Comparison of ENCODE assay signal across 8 mouse cellular contexts in the genomic region with DNA sequence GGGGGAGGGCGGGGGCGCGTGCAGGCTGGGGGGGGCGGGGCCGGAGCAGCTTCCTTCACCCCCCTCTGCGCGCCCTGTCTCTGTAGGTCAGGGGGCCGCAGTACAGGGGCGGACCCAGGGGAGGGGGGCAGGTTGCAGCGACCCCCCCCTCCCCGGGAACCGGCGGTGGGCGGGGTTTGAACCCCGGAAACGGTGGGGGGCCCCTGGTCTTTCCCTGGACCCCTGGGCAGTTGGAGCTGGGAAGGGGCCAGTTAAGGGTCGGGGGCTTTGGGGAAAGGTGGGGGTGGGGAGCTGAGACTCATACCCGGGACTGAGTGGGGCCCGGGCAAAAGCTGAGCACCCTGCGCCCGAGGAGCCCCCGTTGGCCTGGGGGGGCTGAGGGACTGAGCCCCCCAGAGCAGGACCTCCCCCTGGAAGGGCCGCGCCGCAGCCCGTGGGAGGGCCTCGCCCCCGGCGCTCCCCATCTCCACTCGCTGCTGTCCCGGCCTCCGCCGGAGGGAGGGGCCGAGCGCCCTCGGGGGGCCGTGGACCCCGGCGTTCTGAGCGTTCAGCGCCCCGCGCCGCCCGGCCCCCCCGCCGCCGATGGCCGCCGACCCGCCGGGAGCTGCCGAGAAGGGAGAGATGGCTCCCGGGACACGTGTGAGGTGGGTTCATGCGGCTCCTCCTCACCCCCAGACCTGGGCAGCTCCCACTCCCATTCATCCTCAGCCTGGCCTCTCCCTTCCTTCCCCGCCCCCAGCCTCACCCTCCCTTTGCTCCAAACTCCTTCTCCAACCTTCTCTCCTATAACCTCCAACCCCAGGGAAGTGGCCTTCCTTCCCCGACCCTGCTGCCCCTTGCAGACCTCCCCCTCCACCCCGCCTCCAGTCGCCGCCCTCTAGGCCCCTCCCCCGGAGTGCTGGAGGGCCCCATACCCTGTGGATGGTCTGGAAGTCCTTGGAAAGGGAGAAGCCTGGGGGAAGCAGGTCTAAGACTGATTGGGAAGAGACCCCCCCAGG. TPM values are rescaled to one million over a fixed set of nuclear protein-coding genes. Genes with fewer than 3 reads are reported as not detected.
DNase-seq lines count a peak whose midpoint lies in the region; ATAC-seq and TF ChIP-seq lines count a peak whose summit lies in the region.

No protein-coding gene starts in this region.

- H3K4me1 ChIP-seq in embryonic facial prominence, embryonic 13.5 days = peaks cover 27% of the 10 kb centered on the region
- peaks cover 16% of the 10 kb centered on the region for H3K4me1 ChIP-seq in hindbrain, embryonic 16.5 days (ENCODE audit: control insufficient read depth, insufficient read depth, low read depth, low read length)
- peaks cover 14% of the 10 kb centered on the region for H3K4me1 ChIP-seq in liver, embryonic 16.5 days (ENCODE audit: control insufficient read depth, low read depth, low read length)
- peaks cover 19% of the 10 kb centered on the region for H3K4me1 ChIP-seq in stomach, embryonic 15.5 days

- peaks cover 41% of the 10 kb centered on the region for H3K36me3 ChIP-seq in embryonic facial prominence, embryonic 13.5 days
- H3K36me3 ChIP-seq in hindbrain, embryonic 16.5 days (ENCODE audit: control insufficient read depth, insufficient read depth, low read length) = peaks cover 24% of the 10 kb centered on the region
- no peaks in the 10 kb centered on the region; the same call in 1 of the 2 replicates for H3K36me3 ChIP-seq in liver, embryonic 16.5 days (ENCODE audit: control insufficient read depth, insufficient read depth)
- H3K36me3 ChIP-seq in stomach, embryonic 15.5 days = peaks cover 36% of the 10 kb centered on the region

- peak overlapping the region; percentile 87 for H3K4me3 ChIP-seq in layer of hippocampus, adult 2 months
- peak overlapping the region; percentile 88 for H3K4me3 ChIP-seq in embryonic facial prominence, embryonic 13.5 days
- H3K4me3 ChIP-seq in hindbrain, embryonic 16.5 days (ENCODE audit: low read length) = peak overlapping the region; percentile 90
- peak overlapping the region; percentile 64 for H3K4me3 ChIP-seq in liver, embryonic 16.5 days (ENCODE audit: low read depth, low read length)
- peak overlapping the region; percentile 81 for H3K4me3 ChIP-seq in stomach, embryonic 15.5 days (replicated peaks)

- H3K9me3 ChIP-seq in embryonic facial prominence, embryonic 13.5 days = no peaks in the 10 kb centered on the region
- H3K9me3 ChIP-seq in hindbrain, embryonic 16.5 days (ENCODE audit: control insufficient read depth, low read length) = no peaks in the 10 kb centered on the region
- no peaks in the 10 kb centered on the region for H3K9me3 ChIP-seq in liver, embryonic 16.5 days (replicated peaks; ENCODE audit: control insufficient read depth, low read length)
- no peaks in the 10 kb centered on the region for H3K9me3 ChIP-seq in stomach, embryonic 15.5 days

- ATAC-seq in embryonic facial prominence, embryonic 13.5 days (ENCODE audit: insufficient number of reproducible peaks, insufficient read depth, low FRiP score, low TSS enrichment, low read depth) = peak; percentile 4; the same call in 1 of the 2 replicates
- no peak for ATAC-seq in hindbrain, embryonic 16.5 days
- ATAC-seq in liver, embryonic 16.5 days (ENCODE audit: low read depth) = 0 out of 2 replicates have a peak, but pooled peaks have one; percentile 0
- no peak for ATAC-seq in stomach, embryonic 15.5 days (ENCODE audit: insufficient read depth, low FRiP score, low read depth)
- ATAC-seq in frontal cortex, adult (ENCODE audit: low TSS enrichment) = no peak

- peak overlapping the region; percentile 93 for H3K9ac ChIP-seq in embryonic facial prominence, embryonic 13.5 days
- peak overlapping the region; percentile 92 for H3K9ac ChIP-seq in hindbrain, embryonic 16.5 days (ENCODE audit: low read depth, low read length)
- H3K9ac ChIP-seq in liver, embryonic 16.5 days (ENCODE audit: low read depth, low read length) = peak overlapping the region; percentile 54
- H3K9ac ChIP-seq in stomach, embryonic 15.5 days = peak overlapping the region; percentile 70

- TF ChIP-seq CTCF in layer of hippocampus, adult 2 months (conservative IDR thresholded peaks at IDR 0.05) = 0 out of 2 replicates have a peak, but pooled peaks have one; percentile 2

- peak overlapping the region; percentile 89 for H3K27ac ChIP-seq in layer of hippocampus, adult 2 months
- peak overlapping the region; percentile 92 for H3K27ac ChIP-seq in embryonic facial prominence, embryonic 13.5 days
- peak overlapping the region; percentile 90 for H3K27ac ChIP-seq in hindbrain, embryonic 16.5 days (ENCODE audit: low read depth, low read length)
- no peak overlapping the region for H3K27ac ChIP-seq in liver, embryonic 16.5 days (ENCODE audit: low read length)
- peak overlapping the region; percentile 86 for H3K27ac ChIP-seq in stomach, embryonic 15.5 days

- no peak for DNase-seq in layer of hippocampus, adult 2 months (ENCODE audit: low spot score in 2 of 2)
- no peak for DNase-seq in layer of hippocampus, adult 9-10 months (ENCODE audit: low spot score)
- DNase-seq in R1 (ENCODE audit: low read depth, low spot score) = peak; percentile 91

- H3K4me2 ChIP-seq in embryonic facial prominence, embryonic 13.5 days = peak overlapping the region; percentile 85
- H3K4me2 ChIP-seq in hindbrain, embryonic 16.5 days (ENCODE audit: low read length) = peak overlapping the region; percentile 72
- H3K4me2 ChIP-seq in liver, embryonic 16.5 days (ENCODE audit: low read depth, low read length) = peak overlapping the region; percentile 78
- H3K4me2 ChIP-seq in stomach, embryonic 15.5 days = peak overlapping the region; percentile 87

- H3K27me3 ChIP-seq in embryonic facial prominence, embryonic 13.5 days = no peaks in the 10 kb centered on the region
- no peaks in the 10 kb centered on the region for H3K27me3 ChIP-seq in hindbrain, embryonic 16.5 days (replicated peaks; ENCODE audit: control insufficient read depth, insufficient read depth, low read length)
- H3K27me3 ChIP-seq in liver, embryonic 16.5 days (ENCODE audit: control insufficient read depth, insufficient read depth, low read depth, low read length) = no peaks in the 10 kb centered on the region
- no peaks in the 10 kb centered on the region for H3K27me3 ChIP-seq in stomach, embryonic 15.5 days (replicated peaks)

- under 1% methylated on average over 46 of the region's 62 CpGs for WGBS in embryonic facial prominence, embryonic 13.5 days
- 0% methylated on average over 31 of the region's 62 CpGs for WGBS in hindbrain, embryonic 16.5 days
- 1% methylated on average over 37 of the region's 62 CpGs for WGBS in liver, embryonic 16.5 days (ENCODE audit: insufficient replicate concordance)
- WGBS in stomach, embryonic 15.5 days = 1% methylated on average over 31 of the region's 62 CpGs

RNA-seq across cellular contexts. Expression of a gene that starts 2.5 kb away (rescaled TPM):
- 10 to 100 TPM; 53.8 to 59.7 TPM for total RNA-seq in layer of hippocampus, adult 2 months (2021)
- 7.5 and 8.7 TPM in 2 replicates for polyA plus RNA-seq in embryonic facial prominence, embryonic 13.5 days (2015; fragmentation: Nextera tagmentation; extraction: Ambion mirVana)
- polyA plus RNA-seq in hindbrain, embryonic 16.5 days (2015; fragmentation: Nextera tagmentation; extraction: Ambion mirVana) = 6.8 TPM in 2 replicates
- 1.9 and 2.0 TPM in 2 replicates for polyA plus RNA-seq in liver, embryonic 16.5 days (2015; fragmentation: Nextera tagmentation; extraction: Ambion mirVana)
- 3.8 and 4.8 TPM in 2 replicates for polyA plus RNA-seq in stomach, embryonic 15.5 days (2015; fragmentation: Nextera tagmentation; extraction: Ambion mirVana)

RNA-seq across cellular contexts. Expression of a gene that starts 14.8 kb away (rescaled TPM):
- total RNA-seq in layer of hippocampus, adult 2 months (2021) = not detected
- polyA plus RNA-seq in embryonic facial prominence, embryonic 13.5 days (2015; fragmentation: Nextera tagmentation; extraction: Ambion mirVana) = 0.60 and 0.69 TPM in 2 replicates
- 0.15 and 0.20 TPM in 2 replicates for polyA plus RNA-seq in hindbrain, embryonic 16.5 days (2015; fragmentation: Nextera tagmentation; extraction: Ambion mirVana)
- 0.05 TPM in 2 replicates for polyA plus RNA-seq in liver, embryonic 16.5 days (2015; fragmentation: Nextera tagmentation; extraction: Ambion mirVana)
- polyA plus RNA-seq in stomach, embryonic 15.5 days (2015; fragmentation: Nextera tagmentation; extraction: Ambion mirVana) = 0.24 and 0.26 TPM in 2 replicates

RNA-seq across cellular contexts. Expression of a gene that starts 22.8 kb away (rescaled TPM):
- total RNA-seq in layer of hippocampus, adult 2 months (2021) = 10 to 100 TPM; 30.1 to 31.5 TPM
- polyA plus RNA-seq in embryonic facial prominence, embryonic 13.5 days (2015; fragmentation: Nextera tagmentation; extraction: Ambion mirVana) = 16.4 and 19.0 TPM in 2 replicates
- 10.4 and 11.3 TPM in 2 replicates for polyA plus RNA-seq in hindbrain, embryonic 16.5 days (2015; fragmentation: Nextera tagmentation; extraction: Ambion mirVana)
- polyA plus RNA-seq in liver, embryonic 16.5 days (2015; fragmentation: Nextera tagmentation; extraction: Ambion mirVana) = 11.2 and 12.9 TPM in 2 replicates
- 29.2 and 29.6 TPM in 2 replicates for polyA plus RNA-seq in stomach, embryonic 15.5 days (2015; fragmentation: Nextera tagmentation; extraction: Ambion mirVana)

RNA-seq across cellular contexts. Expression of a gene that starts 29.7 kb away (rescaled TPM):
- 10 to 100 TPM; 44.5 to 49.4 TPM for total RNA-seq in layer of hippocampus, adult 2 months (2021)
- 27.0 and 33.2 TPM in 2 replicates for polyA plus RNA-seq in embryonic facial prominence, embryonic 13.5 days (2015; fragmentation: Nextera tagmentation; extraction: Ambion mirVana)
- 12.8 and 14.6 TPM in 2 replicates for polyA plus RNA-seq in hindbrain, embryonic 16.5 days (2015; fragmentation: Nextera tagmentation; extraction: Ambion mirVana)
- 7.5 and 7.9 TPM in 2 replicates for polyA plus RNA-seq in liver, embryonic 16.5 days (2015; fragmentation: Nextera tagmentation; extraction: Ambion mirVana)
- polyA plus RNA-seq in stomach, embryonic 15.5 days (2015; fragmentation: Nextera tagmentation; extraction: Ambion mirVana) = 21.1 and 25.0 TPM in 2 replicates

RNA-seq across cellular contexts. Expression of a gene that starts 34.3 kb away (rescaled TPM):
- total RNA-seq in layer of hippocampus, adult 2 months (2021) = 1 to 10 TPM; 1.9 to 3.1 TPM
- polyA plus RNA-seq in embryonic facial prominence, embryonic 13.5 days (2015; fragmentation: Nextera tagmentation; extraction: Ambion mirVana) = 29.8 and 32.6 TPM in 2 replicates
- polyA plus RNA-seq in hindbrain, embryonic 16.5 days (2015; fragmentation: Nextera tagmentation; extraction: Ambion mirVana) = 3.4 and 4.9 TPM in 2 replicates
- 2.0 and 2.5 TPM in 2 replicates for polyA plus RNA-seq in liver, embryonic 16.5 days (2015; fragmentation: Nextera tagmentation; extraction: Ambion mirVana)
- 15.6 and 17.0 TPM in 2 replicates for polyA plus RNA-seq in stomach, embryonic 15.5 days (2015; fragmentation: Nextera tagmentation; extraction: Ambion mirVana)

Comparison
In these comparisons a context has a peak if more than half of its experiments do, and no peak if none do; other contexts are left out.
1. ATAC-seq: peak in embryonic facial prominence, embryonic 13.5 days (single experiment) and liver, embryonic 16.5 days (single experiment); none in hindbrain, embryonic 16.5 days (single experiment), stomach, embryonic 15.5 days (single experiment) and frontal cortex, adult (single experiment).
2. Peak in every context shown above with its lines, with median percentiles within 50 percentile points of each other: H3K4me3 ChIP-seq, H3K4me2 ChIP-seq and H3K9ac ChIP-seq.